Mouse (Mus musculus) forebrain, embryonic 14.5 days (tissue): Measurements from ENCODE around the gene Tmem130. TPM values are rescaled to one million over a fixed set of nuclear protein-coding genes. Genes with fewer than 3 reads are reported as not detected.
A peak's percentile ranks its signal among the peaks of the same experiment; 100 is the strongest.

Experiments
- ATAC-seq: fragments of 200-750 bp; cut with Nextera tagmentation; 2 replicates; pipeline ENCODE4 v1.8.0; 2017; ENCODE audit warnings: mild to moderate bottlenecking, moderate library complexity
- DNase-seq: peaks from one replicate; pipeline ENCODE4 v3.0.0-alpha.2; 2015; ENCODE audit warnings: low spot score
- H3K27ac ChIP-seq: fragments of 300-500 bp; sonication (generic); 2 replicates; pipeline ENCODE4 v1.5.1; 2014; ENCODE audit warnings: low read depth, mild to moderate bottlenecking, control low read depth, low read length, moderate library complexity
- H3K27me3 ChIP-seq: fragments of 300-500 bp; sonication (generic); replicated peaks from 2 replicates; pipeline ENCODE4 v1.6.1; 2014; ENCODE audit warnings: low read length, control low read depth, mixed read lengths; ENCODE audit not compliant: control insufficient read depth, insufficient read depth
- H3K36me3 ChIP-seq: fragments of 300-500 bp; sonication (generic); 2 replicates; pipeline ENCODE4 v1.6.1; 2014; ENCODE audit warnings: low read length, control low read depth; ENCODE audit not compliant: control insufficient read depth, insufficient read depth
- H3K4me1 ChIP-seq: fragments of 300-500 bp; sonication (generic); 2 replicates; pipeline ENCODE4 v1.6.1; 2014; ENCODE audit warnings: antibody characterized with exemption, low read length, control low read depth; ENCODE audit not compliant: control insufficient read depth, insufficient read depth
- H3K4me2 ChIP-seq: fragments of 300-500 bp; sonication (generic); 2 replicates; pipeline ENCODE4 v1.6.1; 2014; ENCODE audit warnings: mild to moderate bottlenecking, control low read depth, low read length
- H3K4me3 ChIP-seq: fragments of 300-500 bp; sonication (generic); 2 replicates; pipeline ENCODE4 v1.5.1; 2014; ENCODE audit warnings: low read depth, low read length, control low read depth
- H3K9ac ChIP-seq: fragments of 300-500 bp; sonication (generic); 2 replicates; pipeline ENCODE4 v1.6.1; 2014; ENCODE audit warnings: mild to moderate bottlenecking, low read length, control low read depth, moderate library complexity
- H3K9me3 ChIP-seq: fragments of 300-500 bp; sonication (generic); replicated peaks from 2 replicates; pipeline ENCODE4 v1.6.1; 2016; ENCODE audit warnings: low read length, control low read depth, mixed read lengths; ENCODE audit not compliant: control insufficient read depth
- WGBS: fragments of 180-500 bp; shearing (Covaris S2); extraction: QIAGEN DNeasy Blood & Tissue Kit; methylation state at CpG from one replicate; pipeline ENCODE4 v1.1.7; 2014; 5-methylcytosine and 5-hydroxymethylcytosine counted together
- polyA plus RNA-seq: library from polyadenylated mRNA; unstranded; fragments of >200 nt; fragmentation: Nextera tagmentation; extraction: Ambion mirVana; gene quantifications from 2 replicates; pipeline ENCODE4 v1.2.1, GENCODE M21; 2014

The Tmem130 gene
- polyA plus RNA-seq, 1 experiment from 2014 or later: 108 TPM

DNA sequence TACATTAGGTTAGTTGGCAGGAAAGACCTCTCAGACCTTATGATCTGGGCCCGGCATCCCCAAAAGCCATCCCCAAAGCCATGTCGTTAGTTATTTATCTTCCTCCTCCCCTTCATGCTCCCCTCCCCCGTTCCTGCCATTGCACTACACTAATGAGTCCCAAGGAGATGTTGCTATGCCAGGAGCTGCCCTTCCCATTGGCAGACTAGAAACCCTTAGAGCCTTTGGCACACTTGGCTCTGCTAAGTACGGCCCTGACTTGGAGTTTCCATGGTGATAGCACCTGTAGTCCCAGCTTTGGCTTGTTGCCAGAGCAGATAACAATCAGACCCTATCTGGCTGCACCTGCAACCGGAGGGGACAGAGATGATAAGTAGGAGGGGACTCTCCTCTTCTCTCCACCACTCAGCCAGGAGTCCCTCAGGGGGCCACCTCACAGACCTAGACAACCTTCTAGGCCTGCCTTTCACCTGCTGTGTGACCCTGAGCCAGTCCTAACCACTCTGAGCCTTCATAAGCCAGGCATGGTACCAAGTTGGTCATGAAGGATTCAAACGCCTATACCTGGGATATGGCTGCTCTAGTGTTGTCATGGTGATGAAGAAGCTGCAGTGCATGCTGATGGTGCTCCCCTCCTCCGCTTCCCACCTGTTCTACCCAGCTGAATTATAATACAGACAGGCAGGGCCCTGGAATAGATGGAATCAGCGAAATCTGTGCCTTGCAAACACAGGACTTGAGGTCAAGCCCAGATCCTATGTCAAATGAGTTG is 66.1 kb downstream of the Tmem130 start:
- no peak overlapping the region for H3K4me2 ChIP-seq
- 56% methylated on average over 8 of the region's 8 CpGs for WGBS
- peaks cover 7% of the 10 kb centered on the region; the same call in 1 of the 2 replicates for H3K4me1 ChIP-seq
- no peaks in the 10 kb centered on the region for H3K27me3 ChIP-seq
- H3K36me3 ChIP-seq: no peaks in the 10 kb centered on the region
- ATAC-seq (peak; percentile 32; the same call in 1 of the 2 replicates), DNase-seq (peak; percentile 52)
- H3K9me3 ChIP-seq: no peaks in the 10 kb centered on the region
- no peak overlapping the region for H3K9ac ChIP-seq
- H3K4me3 ChIP-seq: no peak overlapping the region
- H3K27ac ChIP-seq: no peak overlapping the region

DNA sequence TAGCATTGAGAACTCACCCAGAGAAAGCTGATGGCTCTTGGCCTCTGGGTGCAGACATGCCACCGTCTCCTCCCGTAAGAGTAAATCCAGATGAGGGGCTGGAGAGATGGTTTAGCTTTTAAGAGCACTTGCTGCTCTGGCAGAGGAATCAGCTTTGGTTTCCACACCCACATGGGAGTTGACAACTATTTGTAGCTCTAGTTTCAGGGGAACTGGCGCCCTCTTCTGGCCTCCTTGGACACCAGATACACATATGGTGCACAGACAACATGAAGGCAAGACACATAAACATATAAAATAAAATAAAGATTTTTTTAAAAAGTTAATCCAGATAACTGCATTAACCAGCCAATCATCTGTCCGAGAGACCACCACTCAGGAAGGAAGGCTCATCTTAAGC is 67.5 kb downstream of the Tmem130 start:
- Histone ChIP-seq H3K27ac (no peak overlapping the region), H3K4me2 (no peak overlapping the region), H3K9me3 (no peaks in the 10 kb centered on the region), H3K9ac (no peak overlapping the region), H3K4me1 (peaks cover 7% of the 10 kb centered on the region; the same call in 1 of the 2 replicates), H3K36me3 (no peaks in the 10 kb centered on the region), H3K27me3 (no peaks in the 10 kb centered on the region), H3K4me3 (no peak overlapping the region)
- 84% methylated on average over 4 of the region's 4 CpGs for WGBS
- DNase-seq: peak; percentile 16
- ATAC-seq: no peak

DNA sequence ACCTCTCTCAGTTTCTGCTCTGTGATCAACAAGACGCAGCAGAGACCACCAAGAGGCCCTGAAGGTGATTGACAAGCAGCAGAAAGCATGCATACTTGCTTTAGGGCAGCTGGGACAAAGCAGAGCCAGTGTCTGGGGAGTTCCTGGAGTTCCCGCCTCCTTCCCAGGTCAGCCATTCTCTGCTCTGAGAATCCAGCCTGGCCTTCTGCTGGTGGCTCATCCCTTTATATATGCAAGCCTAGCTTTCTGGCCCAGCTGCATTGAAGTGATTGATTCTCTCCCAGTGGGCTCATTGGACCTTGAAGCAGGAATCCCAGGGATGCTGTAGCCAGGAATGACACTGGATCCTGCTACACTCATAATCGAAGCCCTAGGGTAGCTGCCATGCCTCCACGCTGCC is 70.2 kb downstream of the Tmem130 start:
- no peak overlapping the region for H3K4me3 ChIP-seq
- H3K27ac ChIP-seq: no peak overlapping the region
- ATAC-seq (no peak), DNase-seq (no peak)
- H3K9ac ChIP-seq: no peak overlapping the region
- 34% methylated on average over 4 of the region's 4 CpGs for WGBS
- peaks cover 7% of the 10 kb centered on the region; the same call in 1 of the 2 replicates for H3K4me1 ChIP-seq
- no peaks in the 10 kb centered on the region for H3K9me3 ChIP-seq
- H3K36me3 ChIP-seq: no peaks in the 10 kb centered on the region
- no peak overlapping the region for H3K4me2 ChIP-seq
- no peaks in the 10 kb centered on the region for H3K27me3 ChIP-seq

DNA sequence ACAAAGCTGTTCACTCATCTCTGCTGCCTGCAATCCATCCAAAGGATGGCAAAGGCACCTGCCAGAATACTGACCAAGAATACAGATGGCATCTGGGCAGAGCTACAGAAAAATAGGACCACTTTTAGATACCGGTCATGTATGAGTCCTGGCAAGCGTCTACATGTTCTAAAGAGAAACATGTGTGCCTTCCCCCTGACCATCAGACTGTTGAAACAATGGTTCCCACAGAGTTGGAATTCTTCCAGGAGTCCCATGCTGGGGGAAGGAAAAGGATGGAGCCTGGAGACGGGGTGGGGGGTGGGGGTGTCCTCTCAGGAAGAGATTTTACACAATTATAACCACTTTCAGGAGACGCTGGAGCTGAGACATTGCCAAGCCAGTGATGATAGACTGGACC is 73.2 kb downstream of the Tmem130 start:
- ATAC-seq: no peak
- Histone ChIP-seq H3K9ac (no peak overlapping the region), H3K36me3 (no peaks in the 10 kb centered on the region), H3K4me1 (no peaks in the 10 kb centered on the region), H3K9me3 (no peaks in the 10 kb centered on the region), H3K27ac (no peak overlapping the region), H3K4me2 (no peak overlapping the region), H3K27me3 (no peaks in the 10 kb centered on the region), H3K4me3 (no peak overlapping the region)
- 48% methylated on average over 4 of the region's 4 CpGs for WGBS
- peak; percentile 6 for DNase-seq

Other genes with a start within 250 kb of the Tmem130 start
- 3.0 TPM in 2 replicates for gene Nptx2, start 215.9 kb downstream of the Tmem130 start, polyA plus RNA-seq
- 54.0 and 63.6 TPM in 2 replicates for gene Trrap, start 5.9 kb upstream of the Tmem130 start, polyA plus RNA-seq
- gene Smurf1, start 204.0 kb upstream of the Tmem130 start, polyA plus RNA-seq: 16.5 and 22.7 TPM in 2 replicates